Mouse (Mus musculus) cerebellum, adult 9-11 months (tissue): Measurements from ENCODE around the gene Dnajb4.
A peak's percentile ranks its signal among the peaks of the same experiment; 100 is the strongest.

ENCODE experiments used
- DNase-seq: peaks from one replicate; pipeline ENCODE4 v3.0.0; 2022

Dnajb4 gene

DNA sequence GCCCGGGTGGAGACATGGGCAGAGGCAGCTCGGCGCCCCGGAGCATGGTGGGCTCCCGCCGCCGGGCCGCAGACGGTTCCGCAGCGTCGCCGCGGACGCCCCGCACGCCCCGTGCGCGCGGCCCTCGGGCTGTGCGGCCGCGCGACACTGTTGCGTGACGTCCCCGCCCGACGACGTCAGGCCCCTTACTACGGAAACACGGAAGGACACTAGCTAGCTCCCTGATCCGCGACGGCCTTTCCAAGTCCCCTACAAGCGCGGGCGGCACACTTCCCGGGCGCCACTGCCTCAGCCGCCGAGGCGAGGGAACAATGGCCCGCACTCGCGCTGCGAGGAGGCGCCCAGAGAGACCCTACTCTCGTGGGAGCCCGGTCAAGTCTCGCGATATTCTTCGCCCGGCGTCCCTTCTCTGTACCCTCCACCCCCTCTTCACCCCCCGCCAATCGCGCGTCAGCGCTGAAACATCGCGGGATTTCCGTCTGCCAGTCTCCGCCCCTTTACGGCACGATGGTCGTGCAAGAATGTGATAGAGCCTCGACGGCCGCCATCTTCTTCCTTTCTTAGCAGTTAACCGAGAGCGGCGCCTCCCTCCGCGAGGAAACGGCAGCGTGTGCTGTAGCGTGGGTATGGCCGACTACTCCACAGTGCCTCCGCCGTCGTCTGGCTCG, at the start of gene Dnajb4, which contains the start of gene Fubp1:
Gene Dnajb4 (minus strand): TSS at position 336 of the 668 bp plus-strand sequence.
Gene Fubp1 (plus strand): TSS at position 456 of the 668 bp plus-strand sequence.
- peak; percentile 99 for DNase-seq

DNA sequence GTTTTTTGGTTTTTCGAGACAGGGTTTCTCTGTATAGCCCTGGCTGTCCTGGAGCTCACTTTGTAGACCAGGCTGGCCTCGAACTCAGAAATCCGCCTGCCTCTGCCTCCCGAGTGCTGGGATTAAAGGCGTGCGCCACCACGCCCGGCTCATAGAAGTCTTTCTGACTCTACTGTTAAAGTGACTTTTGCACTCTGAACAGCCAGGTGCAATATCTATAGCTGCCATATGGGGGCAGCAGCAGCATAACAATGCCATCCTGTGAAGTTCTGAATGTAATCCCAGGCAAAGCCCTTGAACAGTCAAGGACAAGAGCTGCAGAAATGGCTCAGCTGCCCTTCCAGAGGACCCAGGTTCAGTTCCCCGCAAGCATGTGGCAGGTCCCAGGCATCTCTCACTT, 49.3 kb upstream of the Dnajb4 start:
- DNase-seq = peak; percentile 31

DNA sequence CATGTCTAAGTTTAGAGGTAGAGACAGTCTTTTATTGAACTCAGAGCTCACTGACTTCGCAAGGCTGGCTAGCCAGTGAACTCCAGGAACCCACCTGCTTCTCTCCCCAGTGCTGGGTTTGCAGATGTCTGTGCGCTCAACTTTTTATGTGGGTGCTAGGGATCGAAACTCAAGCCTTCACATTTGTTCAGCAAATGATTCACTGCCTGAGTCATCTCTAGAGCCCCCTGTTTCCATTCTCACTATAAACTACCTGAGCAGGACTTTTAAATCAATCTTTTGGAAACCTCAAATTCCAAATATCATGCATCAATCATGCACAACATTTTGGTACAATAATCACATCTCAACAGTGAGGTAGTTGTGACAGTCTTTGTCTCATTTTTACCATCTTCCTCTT, 47.4 kb upstream of the Dnajb4 start:
- no peak for DNase-seq

DNA sequence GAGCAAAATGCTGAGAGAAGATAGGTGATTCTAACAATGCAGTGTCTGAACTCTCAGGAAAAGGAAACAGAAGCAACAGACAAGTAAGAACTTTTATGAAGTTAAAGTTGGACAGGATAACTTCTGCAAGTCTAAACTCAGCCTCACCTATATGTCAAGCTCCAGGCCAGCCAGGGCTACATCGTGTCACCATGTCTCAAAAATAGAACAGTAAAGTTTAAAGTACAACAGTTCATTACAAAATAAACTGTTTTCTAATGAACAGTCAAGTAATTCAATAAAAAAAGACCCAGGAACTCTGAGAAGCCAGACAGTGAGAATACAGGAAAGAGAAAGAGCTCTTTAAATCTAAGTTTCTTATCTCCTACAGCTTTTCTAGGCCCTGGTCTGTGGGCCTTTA, 40.4 kb upstream of the Dnajb4 start:
- no peak for DNase-seq

DNA sequence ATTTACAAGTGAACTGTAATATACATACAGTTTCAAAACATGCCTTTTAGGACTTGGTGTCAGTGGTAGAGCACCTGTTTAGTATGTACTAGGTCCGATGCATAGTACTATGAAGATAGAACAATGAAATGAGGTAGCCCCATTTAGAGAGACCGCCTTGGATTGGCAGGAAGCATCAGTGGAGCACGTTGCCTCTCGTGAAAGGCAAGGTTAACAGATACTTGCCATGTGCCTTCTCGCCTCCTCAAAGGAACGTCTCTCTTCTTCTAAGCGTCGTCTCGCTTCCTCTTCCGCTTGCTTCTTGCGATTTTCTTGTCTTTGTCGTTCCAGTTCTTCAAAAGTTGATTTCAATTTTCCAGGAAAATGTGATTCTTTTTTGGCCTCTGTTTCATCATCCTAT, 37.6 kb upstream of the Dnajb4 start:
- DNase-seq = no peak

DNA sequence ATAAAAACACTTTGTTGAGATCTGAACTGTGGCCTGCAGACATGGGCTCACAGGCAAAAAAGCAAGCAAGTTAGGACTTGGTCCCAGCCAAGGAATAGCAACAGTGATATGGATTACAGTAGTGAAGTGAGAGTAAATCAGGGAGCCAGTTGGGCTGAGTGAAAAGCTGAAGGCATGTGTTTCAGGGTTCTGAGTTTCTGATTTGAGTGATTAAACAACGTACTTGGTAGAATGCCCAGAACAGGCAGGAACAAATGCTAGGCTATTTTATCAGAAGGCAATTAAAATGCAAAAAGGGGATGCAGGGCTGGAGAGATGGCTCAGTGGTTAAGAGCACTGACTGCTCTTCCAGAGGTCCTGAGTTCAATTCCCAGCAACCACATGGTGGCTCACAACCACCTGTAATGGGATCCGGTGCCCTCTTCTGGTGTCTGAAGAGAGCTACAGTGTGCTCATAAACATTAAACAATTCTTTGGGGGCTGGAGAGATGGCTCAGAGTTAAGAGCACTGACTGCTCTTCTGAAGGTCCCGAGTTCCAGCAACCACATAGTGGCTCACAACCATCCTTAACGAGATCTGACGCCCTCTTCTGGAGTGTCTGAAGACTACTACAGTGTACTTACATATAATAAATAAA, 35.3 kb upstream of the Dnajb4 start:
- no peak for DNase-seq

DNA sequence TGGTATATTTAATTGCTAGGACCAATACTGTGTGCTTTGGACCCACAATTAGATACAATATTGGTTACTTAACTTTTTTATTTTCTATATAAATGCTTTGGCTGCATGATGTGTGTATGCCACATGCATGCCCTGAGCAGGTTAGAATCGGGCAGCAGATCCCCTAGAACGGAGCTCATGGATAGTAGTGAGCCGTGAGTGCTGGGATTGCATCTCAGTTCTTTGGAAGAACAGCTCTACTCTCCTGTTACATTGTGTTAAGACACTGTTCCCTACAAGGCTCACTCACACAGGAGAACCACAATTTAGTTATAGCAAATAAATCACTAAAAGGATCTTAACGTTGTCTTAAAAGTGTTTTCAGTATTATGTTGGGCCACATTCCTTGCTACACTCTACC, 33.2 kb upstream of the Dnajb4 start:
- DNase-seq = no peak

DNA sequence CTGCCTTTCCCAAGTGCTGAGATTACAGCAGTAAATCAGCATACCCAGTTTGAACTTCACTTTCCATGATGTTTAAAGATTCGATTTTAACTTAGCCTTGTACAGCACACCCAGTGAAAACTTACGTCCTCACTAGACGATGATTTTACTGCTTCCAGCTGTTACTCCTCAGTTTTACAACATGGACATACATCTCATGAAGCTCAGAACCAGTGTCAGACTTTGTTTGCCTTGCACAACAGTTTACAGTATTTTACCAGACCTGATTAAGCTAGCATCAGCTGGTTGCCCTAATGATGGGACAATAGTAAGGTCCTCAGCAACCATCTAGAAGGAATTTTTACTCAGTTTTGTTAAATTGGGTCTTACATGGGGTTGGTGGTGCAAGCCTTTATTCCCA, 31.0 kb upstream of the Dnajb4 start:
- no peak for DNase-seq

DNA sequence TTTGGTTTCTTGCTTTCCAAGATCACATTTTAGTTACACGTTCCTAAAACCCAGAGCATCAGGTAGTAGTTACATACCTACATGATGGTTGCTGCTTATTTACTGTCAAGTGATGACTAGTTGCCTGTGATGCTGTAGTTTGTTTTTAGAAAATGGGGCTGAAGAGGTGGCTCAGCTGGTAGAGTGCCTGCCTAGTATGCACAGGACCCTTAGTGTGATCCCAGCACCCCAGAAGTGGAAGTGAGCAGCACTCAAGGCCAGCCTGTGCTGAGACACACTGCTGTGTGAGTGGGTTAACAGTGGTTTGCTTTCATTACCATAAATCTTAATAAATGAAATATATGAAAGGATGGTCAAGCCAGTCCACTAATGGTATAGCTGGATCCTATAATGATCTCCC, 29.5 kb upstream of the Dnajb4 start:
- no peak for DNase-seq

DNA sequence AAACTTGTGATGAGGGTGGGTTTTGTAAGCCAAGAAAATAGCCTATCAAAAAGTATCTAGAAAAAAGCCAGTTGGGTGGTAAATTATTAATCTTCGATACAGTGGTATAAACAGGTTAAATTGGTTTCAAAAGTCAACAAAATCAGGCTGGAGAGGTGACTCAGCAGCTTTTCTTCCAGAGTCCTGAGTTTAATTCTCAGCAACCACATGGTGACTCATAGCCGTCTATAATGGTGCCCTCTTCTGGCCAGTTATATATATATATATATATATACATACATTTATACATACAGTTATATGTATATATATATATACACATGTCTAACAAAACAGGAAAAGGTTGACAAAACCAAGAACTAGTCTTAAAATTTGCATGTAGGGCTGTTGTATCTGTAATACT, 28.7 kb upstream of the Dnajb4 start:
- no peak for DNase-seq

DNA sequence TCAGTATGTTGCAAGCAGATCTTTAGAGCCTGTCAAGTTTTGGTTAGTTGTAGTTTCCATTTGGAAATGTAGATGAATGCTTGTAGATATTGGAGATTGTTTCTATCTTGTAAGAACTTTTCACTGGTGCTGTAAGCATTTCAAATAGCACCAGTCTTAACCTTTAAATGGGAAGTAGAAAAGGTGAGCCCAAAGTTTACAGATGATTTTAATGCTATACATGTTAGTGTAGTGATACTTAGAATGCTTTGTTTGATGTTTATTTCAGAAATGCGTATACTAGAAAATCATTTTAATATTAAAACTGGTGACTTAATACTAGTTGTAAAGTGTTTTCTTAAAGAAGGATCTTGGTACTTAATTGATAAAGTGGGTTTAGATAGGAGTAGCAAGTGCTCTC, 25.7 kb upstream of the Dnajb4 start:
- DNase-seq = no peak

DNA sequence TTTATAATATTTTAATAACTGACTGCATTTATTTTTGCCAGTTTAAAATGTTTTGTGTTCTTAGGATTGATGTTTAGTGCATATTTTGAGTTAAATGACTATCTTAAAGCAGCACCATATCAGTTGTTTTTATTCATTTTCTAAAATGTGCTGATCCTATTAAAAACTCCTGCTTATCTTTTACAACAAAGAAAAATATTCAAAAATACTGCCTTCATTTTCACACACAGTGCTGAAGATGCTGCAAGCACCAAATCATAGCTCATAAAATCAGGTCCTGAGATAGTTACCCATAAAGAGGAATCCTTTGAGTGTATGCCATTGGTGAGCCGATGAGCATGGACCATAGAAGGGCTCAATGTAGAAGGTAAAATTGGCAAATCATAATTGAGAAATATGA, 25.1 kb upstream of the Dnajb4 start:
- no peak for DNase-seq

DNA sequence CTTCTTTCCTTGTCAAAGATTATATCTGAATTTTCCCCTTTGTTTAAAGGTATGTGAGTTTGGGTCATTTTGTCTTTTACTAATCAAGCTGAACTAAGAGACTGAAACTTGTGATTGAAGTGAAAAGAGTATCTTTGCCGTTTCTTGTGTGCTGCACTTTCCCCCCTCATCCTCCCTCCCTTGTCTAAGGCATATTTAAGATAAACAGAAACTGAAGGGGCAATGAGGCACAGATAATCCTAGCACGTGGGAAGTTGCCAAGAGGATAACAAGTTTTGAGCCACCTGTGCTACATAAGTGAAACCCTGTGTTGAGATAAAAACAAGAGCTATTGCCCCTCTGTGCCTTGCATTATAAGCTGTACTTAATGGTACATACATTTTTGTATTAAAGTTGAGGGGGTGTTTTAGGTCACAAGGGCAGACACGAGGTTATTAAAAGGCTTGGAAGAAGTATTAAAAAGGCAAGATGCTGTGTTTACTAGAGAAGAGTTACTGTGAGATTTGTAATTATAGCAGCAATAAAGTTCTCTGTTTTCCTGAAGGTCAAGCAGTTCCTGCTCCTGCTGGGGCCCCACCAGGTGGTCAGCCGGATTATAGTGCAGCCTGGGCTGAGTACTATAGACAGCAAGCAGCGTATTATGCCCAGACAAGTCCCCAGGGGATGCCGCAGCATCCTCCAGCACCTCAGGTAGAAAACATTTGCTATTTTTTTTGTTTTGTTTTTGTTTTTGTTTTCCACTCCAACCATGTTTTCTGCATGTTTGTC, 21.4 kb upstream of the Dnajb4 start:
- DNase-seq = no peak

DNA sequence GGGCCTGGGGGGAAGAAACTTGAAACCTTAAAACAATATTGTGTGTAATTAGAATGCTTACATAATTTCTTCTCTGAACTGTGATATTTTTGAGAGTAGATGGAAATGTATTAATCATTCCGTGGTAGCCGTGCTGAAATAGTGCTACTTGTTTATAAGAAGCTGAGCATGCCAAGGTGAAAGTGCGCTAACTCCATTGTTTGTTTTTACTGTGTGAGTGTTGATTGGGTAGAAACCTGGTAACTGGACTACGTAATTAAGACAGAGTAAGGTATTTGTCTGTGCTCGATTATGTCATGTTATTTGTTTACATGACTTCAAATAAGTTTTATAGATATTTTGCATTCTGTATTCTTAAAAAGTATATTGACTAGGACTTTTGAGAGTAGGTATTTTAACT, 19.2 kb upstream of the Dnajb4 start:
- DNase-seq = no peak

DNA sequence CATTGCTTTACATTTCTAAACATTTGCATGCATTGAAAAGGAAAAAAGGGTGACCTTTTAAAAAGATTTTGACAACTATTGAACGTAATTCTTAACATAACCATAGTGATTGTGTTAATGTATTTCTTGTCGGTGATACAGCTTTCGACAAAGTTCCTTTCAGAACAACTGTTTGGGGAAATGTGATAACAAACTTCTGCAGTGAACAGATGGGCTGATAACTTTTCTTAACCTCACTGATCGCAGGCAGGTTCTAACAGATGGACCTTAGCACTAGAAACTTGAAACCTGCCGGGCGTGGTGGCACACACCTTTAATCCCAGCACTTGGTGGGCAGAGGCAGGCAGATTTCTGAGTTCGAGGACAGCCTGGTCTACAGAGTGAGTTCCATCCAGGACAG, 18.7 kb upstream of the Dnajb4 start:
- no peak for DNase-seq

DNA sequence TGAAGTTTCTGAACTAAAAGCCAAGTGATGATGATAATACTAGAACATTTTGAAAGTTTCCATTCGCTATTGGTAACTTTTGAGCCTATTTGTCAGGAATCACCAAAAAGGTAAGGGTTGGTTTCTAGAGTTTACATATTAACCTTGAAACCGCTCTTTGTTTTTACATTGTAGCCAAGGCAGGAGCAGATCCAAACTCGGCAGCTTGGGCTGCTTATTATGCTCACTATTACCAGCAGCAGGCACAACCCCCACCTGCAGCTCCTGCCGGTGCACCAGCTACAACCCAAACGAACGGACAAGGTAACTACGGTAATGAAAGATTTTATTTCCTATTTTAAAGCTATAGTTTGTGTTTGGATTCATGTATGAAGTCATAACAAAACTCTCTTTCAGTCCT, 15.8 kb upstream of the Dnajb4 start:
- no peak for DNase-seq

DNA sequence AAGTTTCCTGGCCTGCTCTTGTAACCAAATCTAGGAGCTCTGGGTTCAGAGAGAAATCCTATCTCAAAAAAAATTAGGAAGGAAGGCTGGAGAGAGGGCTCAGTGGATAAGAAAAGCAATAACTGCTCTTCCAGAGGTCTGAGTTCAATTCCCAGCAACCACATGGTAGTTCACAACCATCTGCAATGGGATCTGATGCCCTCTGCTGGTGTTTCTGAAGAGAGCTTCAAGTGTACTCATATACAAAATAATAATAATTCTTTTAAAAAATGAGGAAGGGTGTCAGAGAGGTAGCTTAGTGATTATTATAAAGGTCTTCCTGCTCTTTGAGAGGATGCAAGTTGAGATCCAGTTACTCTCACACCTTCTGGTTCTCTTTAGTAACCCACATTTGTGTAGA, 14.8 kb upstream of the Dnajb4 start:
- DNase-seq = no peak

DNA sequence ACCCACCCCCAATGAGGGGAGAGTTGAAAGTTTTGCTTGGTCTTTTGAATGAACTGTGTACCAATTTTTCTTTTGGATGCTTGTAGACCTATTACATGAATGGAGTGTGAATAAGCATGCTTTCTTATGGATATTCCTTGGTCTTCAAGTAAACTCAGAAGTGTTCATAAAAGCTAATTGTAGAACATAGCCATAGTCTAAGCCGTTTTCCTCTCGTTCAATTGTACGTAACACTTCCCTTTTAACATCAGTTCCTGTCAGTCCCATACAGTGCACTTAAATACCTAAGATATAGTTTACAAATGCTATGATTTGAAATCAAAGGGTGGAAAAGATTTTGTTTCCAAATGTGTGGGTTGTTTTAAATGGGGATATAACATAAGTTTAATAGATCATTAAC, 3.3 kb upstream of the Dnajb4 start:
- DNase-seq = no peak

DNA sequence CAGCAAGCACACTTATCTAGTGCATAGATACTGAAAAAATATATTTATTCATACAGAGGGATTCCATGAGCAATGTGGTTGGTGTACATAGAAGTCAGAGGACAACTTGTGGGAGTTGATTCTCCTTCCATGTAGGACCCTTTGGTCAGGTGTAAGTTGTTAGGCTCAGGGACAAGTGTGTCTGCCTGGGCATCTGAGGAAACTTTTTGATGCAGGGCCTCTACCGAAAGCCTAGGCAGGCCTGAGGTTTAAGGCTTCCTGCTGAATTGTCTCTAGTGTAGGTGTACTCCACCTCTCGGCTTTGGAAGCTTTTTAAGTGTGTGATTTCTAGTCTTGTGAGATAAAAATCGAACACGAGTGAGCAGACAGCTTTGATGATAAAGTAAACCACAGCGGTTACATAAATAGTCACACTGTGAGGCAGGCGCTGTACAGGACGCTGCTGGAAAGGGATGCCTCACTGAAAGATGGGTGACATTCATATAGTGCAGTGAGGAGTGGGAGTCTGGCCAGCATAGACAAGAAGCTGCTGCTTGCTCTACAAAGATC, 1.7 kb upstream of the Dnajb4 start:
- DNase-seq = no peak

DNA sequence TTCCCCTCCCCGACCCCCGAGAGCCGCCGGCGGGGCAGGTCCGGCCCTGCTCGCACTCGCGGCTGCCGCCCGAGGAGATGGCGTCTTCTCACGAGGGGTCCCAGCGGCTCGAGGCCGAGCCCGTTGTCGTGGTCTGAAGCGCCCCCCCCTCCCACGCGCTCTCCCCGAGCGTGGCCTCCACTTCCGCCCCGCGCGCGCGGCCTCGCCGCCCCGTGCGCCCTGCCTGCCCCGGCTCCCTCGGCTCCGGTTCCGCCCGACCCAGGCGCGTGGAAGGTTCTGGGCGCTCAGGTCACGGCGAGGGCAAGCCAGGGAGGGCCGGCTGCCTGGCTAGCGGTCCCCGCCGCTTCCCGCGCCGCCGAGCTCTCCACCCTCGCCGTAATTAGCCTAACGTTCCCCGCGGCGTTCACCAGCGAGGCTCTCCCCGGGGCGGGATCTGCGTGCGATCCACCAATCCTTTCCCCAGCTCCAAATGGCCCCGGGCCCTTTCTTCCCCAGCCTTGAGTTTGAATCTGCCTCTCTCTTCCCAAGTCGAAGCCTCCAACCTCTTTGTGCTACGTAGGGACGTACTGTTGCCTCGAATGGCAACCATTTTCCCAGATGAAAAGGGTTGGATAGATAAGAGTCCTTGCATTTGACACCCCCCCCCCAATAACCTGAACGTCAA, 758 bp upstream of the Dnajb4 start:
- peak; percentile 74 for DNase-seq

DNA sequence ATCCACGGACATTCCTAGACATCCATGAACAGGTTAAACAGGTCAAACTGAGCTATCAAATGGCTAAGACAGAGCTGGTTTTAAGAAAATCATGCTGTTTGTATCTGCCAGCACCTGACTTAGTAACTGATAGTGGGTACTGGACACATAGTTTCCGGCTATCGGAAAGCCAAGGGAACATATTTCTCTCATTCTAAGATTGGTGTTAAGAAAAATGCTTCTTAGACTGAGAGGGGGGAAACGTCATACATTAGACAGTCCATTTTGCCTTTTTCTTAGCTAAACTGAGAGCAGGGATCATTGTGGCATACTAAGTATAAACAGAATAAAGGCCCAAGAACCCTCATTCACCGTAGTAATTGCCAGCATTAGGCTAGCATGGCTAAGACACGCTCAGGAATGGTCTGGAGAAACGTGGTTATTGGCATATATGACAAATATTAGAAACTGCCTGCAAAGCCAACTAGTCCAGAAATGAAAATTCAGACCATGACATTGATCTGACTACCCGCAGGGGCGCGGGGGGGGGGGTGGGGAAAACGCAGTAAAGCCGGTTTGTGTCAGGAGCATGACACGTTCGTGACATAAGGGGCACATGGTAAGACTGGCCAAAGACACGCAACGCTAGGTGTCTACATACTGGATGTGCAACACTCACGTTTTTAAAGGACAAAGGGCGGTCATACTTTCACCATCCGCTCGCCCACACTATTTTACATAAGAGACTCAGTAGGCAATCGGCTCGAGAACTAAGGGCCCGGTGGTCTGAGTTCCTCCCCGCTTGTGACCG, 730 bp downstream of the Dnajb4 start:
- no peak for DNase-seq

DNA sequence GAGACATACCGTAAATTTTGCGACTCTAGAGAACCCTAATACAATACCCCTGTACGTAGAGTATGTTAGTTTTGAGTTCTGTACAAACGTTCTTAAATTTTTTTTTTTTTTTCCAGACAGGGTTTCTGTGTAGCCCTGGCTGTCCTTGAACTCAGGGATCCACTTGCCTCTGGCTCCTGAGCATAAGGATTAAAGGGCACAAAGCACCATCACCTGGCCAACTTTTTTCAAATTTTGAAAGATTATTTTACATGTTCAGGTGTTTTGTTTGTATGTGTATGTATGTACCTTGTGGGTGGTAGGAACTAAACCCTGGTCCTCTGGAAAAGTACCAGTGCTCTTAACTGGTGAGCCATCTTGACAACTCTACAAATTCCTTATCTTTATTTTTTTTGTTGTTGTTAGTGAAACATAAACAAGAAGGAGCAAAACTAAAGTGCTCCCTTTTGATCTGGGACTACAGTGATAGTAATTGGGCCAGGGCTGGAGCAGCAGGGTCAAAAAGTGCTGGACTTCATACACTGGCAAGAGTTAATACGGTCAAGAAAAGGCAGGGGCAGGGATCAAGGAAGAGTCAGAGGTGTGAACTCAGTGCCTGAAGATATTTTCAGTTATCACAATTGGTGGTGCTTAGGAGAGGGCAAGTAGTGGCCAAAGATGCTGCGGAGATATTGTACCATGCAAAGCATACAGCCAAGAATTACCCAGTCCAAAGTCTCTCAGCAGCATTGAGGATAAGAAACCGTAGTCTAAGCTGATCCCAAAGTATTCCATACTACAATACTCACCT, 1.8 kb downstream of the Dnajb4 start:
- peak; percentile 22 for DNase-seq
